Mouse (Mus musculus): ENCODE measurements around the gene Neurod4.

Gene Neurod4

GRCm38 (mm10) chr10:130234576-130234975 is 45.5 kb downstream of the Neurod4 start:
- DNase-seq (ENCODE audit: low spot score), result no peak

- no peak for DNase-seq (ENCODE audit: low spot score)
These were observed 47.9 kb downstream of the Neurod4 start for GRCm38 (mm10) chr10:130232117-130232516.

- DNase-seq (ENCODE audit: low spot score), result no peak
These were observed 50.5 kb downstream of the Neurod4 start for GRCm38 (mm10) chr10:130229584-130229983.

GRCm38 (mm10) chr10:130228246-130228645 is 51.8 kb downstream of the Neurod4 start:
- peak; percentile 40 for DNase-seq (ENCODE audit: low spot score)

GRCm38 (mm10) chr10:130225034-130225433 is 55.0 kb downstream of the Neurod4 start:
- no peak for DNase-seq (ENCODE audit: low spot score)

All from layer of hippocampus, adult 11-12 months (tissue).